Mouse (Mus musculus): ENCODE results near the gene Tmprss13.

The Tmprss13 gene

DNA sequence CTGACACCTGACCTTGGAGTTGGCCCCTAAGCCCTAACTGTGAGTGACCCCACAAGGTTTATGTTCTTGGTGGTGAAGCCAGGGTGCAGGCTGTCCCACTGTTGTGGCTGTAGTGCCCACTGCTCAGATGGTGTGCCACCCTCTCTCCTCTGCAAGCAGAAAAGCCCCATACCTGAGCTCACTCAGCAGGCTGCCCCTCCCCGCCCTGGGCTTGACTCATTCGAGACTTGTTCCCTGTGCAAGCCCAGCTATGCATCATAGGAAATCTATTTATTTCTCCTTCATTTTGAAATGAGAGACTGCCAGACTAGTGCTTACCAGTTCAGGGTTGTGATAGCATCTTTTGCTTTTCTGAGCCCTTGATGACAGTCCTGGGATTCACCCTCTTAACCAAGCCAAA is 18.5 kb downstream of the Tmprss13 start:
- DNase-seq (ENCODE audit: low spot score), result no peak

DNA sequence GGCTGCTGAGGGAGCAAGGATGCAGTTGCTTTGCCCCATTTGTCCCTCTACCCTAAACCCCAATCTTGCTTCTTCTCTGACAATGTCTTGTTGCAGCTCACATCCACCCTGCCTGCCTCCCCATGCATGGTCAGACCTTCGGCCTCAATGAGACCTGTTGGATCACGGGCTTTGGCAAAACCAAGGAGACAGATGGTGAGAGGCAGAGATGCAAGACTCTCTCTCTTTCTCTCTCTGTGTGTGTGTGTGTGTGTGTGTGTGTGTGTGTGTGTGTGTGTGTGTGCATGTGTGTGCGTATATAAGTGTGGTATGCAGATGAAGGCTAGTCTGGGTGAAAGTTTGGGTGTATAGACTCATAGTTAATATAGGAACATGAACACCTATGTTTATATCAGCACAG is 24.2 kb downstream of the Tmprss13 start:
- DNase-seq (ENCODE audit: low spot score), result no peak

DNA sequence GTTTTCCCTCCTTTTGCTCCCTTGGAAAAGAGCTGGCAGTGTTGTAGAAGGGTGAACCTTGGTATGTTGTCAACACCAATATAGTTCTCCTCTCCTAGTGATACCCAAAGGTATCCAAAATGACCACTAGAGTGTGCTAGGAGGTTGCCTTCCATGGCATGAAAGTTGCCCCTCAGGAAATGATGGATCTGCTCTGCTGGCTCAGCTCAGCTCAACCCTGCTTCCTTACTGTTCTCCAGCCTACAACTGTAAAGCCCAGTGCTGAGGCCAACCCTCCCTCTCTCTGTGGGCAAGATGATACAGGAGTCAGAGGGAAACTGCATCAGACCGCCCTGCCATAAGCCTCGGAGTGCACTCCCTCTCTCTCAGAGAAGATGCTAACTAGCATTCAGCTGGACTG is 26.6 kb downstream of the Tmprss13 start:
- DNase-seq (ENCODE audit: low spot score), result no peak

DNA sequence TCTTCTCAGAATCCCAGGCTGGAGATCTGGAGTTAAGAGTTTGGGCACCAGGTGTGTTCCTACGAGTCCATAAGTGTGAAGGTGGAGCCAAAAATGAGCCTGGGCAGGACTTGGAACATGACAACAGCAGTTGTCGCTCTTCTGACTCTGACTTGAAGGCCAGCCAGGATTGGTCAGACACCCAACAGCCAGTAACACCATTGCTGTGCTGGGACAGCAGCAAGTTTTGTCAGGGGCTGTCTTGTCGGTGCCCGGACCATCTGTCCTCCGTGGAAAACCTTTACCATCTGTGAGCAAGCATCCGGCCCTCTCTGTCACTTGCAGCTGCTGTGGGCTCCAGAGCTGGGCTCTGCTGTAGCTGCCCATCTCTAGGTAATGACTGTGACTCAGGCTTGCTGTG is 27.4 kb downstream of the Tmprss13 start:
- no peak for DNase-seq (ENCODE audit: low spot score)

DNA sequence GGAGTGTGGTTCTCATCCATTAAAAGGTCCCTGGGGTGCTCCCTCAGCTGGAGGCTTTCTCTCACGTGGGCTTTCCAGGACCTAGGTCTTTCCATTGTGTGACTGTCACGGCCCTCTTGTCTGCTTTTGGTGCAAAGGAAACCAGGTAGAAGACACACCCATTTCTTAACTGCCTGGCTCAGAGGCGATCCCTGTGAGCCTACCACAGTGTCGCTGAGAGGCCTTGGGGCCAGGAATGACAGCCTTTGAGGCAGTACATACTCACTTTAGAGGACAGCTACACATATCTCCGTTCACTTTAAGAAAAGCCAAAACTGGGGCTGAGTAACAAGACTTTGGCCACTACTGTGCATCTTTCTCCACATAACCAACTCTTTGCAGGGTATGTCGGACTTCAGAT is 29.7 kb downstream of the Tmprss13 start:
- DNase-seq (ENCODE audit: low spot score), result no peak

DNA sequence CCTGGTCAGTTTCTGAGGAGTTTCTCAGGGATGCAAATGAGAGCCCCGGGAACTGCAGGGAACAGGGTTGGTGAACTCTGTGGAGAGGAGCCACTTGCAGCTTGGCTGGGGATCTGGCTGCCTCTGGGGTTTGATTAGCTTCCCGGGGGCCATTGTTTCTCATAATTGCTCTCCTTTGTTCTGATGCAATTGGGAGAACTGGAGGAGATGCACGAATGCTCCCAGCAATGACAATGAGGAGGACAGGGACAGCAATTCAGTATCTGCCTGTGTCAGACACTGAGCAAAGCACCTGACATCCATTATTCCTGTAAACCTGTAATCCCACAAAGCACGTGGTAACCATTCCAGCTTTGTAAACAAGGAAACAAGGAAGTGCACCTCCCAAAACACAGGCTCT is 30.3 kb downstream of the Tmprss13 start:
- DNase-seq (ENCODE audit: low spot score), result no peak

DNA sequence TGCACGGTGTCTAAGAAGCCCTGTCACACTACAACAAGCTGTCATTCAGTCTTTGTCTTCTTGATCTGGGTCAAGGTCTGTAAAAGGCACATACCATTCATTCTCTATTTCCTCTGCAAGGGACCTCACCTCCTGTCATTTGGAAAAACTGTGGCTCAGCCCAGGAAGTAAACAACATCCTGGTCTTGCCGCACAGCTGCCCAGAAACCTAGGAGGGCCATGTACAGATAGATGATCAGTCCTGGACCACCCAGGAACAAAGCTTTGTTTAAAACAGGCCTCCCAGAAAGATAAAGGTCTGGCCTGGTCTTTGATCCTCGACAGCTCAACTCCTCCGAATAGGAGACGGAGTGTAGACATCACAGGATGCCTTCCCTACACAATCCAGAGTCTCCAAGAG is 31.0 kb downstream of the Tmprss13 start:
- no peak for DNase-seq (ENCODE audit: low spot score)

DNA sequence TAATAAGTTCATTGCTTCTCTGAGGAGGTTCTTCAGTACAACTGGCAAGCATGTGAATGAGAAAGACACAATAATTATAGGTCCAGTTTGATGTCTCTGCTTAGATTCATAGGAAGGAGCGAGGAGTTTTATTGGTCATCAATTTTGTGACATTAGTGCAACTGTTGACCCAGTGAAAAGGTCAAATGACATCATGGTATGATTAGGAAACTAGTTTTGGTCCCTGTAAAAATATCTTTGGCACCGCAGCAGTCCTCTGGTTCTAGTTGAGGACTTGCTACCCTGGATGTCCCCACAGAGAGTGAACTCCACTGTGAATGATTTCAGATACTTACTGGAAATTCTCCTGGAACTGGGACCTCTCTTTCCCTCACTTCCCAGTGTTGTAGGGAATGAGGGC is 36.3 kb downstream of the Tmprss13 start:
- no peak for DNase-seq (ENCODE audit: low spot score)

DNA sequence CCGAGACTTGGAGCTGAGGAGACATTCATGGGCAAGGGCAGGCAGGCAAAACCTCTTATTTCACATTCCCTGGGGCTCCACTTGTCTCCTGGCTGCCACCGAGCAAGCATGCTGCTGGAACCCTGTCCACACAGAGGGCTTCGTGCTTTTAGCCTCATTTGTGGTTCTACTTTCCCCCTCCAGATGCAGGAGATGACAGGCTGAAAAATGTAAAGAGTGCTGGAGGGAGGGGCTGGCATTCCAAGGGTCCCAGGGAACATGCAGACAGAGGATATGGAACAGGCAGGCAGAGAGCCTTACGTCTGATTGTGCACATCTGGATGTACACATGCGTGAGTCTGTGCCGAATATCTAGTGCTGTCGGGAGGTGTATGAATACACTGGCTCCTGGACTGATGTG is 39.5 kb downstream of the Tmprss13 start:
- no peak for DNase-seq (ENCODE audit: low spot score)

DNA sequence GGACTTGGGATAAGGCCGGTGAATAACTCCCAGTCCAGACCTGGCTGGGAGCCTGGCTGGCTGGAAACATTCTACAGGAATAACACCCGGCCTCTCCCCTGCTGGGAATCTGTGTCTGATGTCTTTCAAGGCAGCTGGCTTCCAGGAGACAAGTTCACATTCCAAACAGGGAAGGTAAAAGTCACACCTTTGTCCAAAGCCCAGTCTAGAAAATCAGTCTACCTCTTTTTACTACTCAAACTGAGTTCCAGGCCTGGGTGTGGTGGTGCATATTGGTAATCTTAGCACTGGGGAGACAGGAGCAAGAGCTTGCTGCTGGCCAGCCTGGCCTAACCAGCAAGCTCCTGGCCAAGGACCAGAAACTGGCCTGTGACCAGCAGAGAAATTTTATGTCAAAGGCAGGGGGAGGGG is 43.2 kb downstream of the Tmprss13 start:
- DNase-seq (ENCODE audit: low spot score), result no peak

DNA sequence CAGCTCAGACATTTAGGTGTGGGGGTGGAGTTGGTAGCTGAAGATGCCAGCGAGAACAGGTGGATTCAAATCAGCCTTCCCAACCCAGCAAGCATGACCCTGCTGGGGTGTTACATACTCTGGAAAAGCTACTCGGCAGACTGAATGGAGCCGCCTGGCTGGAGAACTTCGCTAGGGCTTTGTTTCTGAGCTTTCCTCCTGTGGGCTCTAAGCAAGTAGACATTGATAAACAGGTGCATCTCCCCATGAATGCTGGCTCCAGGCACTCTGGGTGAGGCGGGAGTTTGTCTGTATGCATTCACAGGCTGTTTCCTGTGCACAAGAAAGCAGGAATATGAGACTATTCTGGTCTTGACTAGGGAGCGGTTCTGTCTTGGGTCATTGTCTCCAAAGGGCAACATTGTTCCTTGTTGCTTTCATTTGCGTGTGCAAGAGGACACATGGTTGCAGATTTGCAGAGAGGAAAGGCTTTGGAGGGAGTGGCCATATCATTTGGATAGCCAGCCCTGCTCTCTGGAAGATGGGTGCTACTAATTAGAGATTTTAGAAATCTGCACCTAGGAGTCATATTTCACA is 44.8 kb downstream of the Tmprss13 start:
- no peak for DNase-seq (ENCODE audit: low spot score)

DNA sequence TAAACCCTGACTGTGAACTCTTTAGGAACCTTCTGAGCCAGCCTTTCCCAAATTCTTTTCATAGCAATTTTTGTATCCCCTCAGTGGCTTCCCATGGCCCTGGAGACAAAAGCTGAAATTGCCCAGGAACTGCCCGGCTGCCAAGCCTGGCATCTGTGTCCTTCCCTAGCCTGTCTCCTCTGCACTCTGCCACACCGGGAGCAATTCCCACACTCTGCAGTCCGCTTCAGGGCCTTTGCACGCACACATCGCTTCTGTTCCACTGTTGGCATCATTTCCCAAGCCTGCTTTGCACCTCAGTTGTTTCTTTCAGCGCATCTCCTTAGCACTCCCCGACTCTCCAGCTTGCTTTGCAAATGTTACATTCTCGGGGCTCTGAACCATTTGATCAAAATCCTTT is 48.8 kb downstream of the Tmprss13 start:
- no peak for DNase-seq (ENCODE audit: low spot score)

DNA sequence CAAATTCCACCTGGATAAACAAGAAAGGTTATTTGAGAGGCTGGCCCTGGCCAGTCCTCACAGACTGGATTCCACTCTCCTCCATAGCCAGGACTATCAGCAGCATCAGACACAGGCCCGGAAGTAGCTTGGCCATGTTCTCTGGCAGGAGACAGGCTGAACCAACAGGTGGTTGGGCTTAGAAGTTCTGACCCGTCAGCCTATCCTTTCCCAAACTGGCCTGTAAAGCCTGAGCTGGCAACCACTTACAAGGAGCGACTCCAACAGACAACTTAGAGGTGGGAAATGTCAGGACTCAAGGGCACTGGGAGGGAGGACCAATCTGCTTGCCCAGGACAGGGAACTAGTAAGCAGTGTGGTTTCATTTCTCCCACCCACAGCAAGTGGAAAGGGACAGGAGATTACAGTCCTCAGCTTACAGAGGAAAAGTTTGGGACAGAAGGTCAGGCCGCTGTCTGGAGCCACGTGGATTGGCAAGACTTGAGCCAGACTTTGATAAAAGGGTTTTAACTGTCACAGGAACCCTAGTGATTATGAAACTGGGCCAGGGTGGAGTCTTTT is 49.5 kb downstream of the Tmprss13 start:
- DNase-seq (ENCODE audit: low spot score), result no peak

DNA sequence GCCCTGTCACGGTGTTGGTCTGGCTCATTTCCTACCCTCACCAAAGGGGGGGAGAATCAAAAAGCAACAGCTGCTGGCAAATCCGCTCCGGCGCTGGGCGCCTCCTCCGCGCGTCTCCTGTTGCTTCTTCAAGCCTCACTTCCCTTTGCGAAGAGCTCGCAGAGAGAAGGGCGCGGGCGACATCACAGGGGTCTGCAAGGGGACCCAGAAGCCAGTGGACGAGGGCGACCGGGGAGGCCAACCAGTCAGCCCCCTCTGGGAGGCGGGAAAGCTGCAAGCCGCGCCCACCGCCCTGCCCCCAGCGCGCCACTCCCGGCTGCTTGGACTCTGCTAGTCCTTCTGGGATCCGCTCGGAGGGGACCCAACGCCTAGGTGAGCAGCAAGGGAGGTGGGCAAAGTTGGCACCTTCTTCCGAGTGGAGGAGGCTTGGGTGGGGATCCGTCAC is 51.2 kb downstream of the Tmprss13 start, which contains the start of gene Fxyd6:
Fxyd6 (plus strand) TSS at position 69 of the 445 bp plus-strand sequence.
- no peak for DNase-seq (ENCODE audit: low spot score)

DNA sequence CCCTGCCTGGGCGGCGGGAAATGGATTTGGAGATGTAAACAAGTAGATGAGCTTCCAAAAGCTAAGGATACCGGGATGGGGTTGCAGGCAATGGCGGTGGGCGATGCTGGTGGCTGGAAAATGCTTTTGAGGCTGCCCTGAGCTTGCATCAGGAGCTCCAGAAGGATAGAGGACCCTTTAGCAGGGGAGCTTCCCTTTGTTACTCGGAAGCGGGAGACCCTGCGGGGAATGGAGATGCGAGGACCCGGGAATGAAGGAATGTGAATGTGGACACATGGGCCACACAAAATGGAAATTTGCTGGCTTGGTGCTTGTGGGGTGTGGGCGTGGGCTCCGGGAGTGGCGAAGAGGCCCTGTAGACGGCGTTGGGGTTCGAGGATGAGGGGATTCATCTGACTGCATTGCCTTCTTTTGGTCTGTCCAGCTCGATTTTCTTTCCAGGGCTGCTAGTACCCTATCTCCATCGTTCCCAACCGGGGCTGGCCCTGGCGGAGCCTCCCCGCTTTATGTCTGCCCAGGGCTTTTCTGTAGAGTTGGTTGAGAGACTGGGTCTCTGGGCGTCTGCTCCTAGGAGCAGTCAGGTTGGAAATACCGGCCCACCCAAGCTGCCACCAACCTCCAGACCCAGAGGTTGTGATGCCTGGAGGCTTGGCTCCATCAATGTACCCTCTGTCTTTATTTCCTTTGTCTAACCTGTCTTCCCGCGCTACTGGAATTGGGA is 51.9 kb downstream of the Tmprss13 start:
- no peak for DNase-seq (ENCODE audit: low spot score)

DNA sequence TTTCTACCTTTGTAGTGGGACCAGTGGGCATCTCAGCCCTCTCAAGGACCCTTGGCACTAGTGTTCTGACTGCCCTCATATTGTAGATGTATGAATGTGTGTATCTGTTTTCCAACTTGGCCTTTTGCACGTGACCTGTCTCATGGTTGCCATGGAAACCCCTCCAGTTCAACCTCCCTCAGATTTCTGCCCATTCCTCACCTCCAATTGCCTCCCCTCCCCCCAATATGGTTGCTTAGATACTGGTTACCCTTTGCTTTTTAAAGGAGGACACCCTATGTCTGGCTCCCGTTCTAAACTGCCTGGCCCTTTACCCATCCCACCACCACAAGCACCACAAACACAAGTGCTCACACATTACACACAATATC is 52.4 kb downstream of the Tmprss13 start:
- DNase-seq (ENCODE audit: low spot score), result no peak

DNA sequence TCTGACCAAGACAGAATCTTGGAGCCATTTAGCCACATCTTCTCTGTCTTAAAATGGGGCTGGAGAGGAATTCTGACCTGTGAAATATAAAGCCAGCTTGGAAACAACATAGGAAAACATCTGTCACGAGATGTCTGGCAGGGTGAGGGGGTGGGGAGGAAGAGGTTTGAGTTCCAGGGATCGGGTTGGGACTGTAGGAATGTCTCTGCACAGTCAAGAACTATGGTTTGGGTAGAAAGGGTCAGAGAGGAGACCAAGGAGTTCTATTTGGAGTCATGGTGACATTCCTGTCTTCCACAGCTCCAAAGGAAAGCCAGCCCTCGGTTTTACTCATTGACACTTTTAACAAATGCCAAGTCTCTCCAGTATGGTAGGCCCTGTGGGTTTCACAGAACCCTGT is 55.0 kb downstream of the Tmprss13 start:
- DNase-seq (ENCODE audit: low spot score), result no peak

DNA sequence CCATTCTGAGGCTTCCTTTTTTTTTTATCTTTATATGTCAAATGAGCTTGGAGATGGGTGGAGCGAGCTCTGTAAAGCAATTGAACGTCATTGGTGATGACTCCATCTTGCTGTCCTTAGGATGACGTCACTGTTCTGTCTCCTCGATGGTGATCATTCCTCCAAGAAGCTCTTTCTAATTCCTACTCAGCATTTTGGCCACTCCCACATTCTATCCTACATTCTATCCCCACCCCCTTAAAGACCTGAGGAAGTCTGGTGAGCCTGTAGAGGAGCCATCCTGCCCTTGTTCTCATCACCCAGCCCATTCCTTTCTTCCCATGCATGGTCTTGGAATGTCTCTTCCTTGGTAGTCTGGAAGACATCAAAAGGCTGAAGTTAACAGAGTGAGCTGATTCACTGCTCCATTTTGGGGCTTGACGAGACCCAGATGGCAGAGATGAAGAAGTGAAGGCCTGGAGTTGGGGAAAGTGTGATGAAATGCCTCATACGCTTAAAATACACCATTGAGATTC is 56.1 kb downstream of the Tmprss13 start:
- DNase-seq (ENCODE audit: low spot score), result no peak

DNA sequence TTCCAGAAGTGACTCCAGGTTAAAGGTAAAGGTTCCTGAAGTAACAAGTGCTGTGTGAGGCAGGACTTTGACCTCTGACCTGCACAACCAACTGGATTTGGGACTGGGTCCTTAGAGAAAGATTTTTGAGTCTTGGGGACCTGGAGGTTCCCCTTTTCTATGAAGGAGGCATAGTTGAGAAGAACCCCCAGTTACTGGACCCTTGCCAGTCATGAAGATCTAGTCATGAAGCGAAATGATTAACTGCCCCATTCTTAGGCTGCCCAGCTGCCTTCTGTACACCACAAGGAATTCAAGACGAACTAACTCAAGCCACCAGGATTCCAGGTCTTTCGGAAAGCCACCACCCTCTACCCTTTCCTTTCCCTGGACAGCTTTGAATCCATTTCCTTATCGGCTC is 57.5 kb downstream of the Tmprss13 start:
- DNase-seq (ENCODE audit: low spot score), result no peak

DNA sequence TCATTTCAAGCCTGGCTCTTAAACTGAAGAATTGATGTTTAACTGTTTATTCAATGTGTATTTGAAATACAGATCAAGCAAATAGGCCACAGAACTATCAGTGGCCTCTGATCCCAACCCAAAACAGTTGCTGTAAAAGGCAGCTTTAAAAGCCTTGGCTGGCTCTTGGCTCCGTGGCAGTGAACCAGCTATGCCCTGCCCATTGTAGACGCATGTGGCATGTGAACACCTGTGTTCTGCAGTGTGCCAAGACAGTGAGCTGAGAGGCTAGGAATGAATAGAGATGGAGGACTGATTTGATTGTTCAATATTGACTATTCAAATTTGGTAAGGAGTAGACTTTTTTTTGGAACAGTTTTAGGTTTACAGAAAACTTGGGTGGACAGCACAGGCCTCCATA is 58.0 kb downstream of the Tmprss13 start:
- DNase-seq (ENCODE audit: low spot score), result no peak

DNA sequence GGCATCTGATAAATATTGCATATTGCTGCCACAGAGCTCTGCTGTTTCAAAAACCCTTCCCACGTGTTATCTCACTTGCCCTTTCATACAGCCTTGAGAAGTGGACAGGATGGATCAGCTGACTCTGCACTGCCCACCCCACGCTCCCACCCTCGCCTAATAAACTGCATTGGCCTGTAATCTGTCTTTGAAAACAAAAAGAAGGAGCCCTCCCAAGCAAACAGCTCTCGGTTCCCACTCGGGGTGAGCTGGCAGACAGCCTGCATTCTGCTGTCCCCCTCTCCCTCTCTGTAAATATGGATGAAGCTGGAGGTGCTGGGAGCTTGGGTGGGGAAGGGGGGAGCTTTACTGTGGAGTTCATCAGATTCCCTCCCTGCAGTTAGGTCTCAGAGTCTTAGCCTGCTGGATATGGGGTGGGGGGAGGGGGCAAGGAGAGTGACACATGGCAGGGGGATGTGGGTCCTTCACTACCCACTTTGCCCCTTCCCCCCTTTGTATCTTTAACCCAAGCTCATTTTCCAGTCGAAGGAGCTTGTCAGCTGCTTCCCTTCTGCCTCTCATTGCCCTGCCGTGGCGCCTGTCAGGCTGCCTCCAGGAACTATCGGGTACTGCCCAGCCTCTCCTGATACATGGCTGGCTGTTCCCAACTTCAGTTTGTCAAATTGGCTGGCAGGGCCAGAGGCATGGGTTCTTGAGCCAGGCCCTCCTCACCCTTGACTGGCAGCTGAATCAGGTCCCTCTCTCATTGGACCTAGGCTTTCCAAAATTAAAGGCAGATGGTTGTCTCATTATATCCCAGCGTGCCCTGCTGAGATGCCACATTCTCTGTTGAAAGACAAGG is 61.7 kb downstream of the Tmprss13 start:
- no peak for DNase-seq (ENCODE audit: low spot score)

DNA sequence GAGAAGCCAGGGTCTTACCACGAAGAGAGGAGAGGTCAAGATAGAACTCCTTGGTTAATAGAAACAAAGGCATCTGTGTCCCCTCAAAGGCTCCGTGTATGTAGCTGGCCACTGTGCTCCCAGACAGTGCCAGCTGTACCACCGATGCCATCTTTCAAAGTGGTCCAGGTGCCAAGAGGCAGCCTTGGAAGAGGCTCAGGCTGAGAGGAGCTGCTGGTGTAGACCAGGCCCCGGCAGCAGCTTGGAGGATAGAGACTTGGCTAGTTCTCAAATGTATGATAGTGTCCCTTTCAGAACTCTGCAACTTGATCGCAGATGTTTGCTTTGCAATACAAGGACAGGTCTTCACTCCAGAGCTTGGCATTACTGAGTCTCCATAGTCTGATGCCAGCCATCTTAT is 63.4 kb downstream of the Tmprss13 start:
- DNase-seq (ENCODE audit: low spot score), result no peak

DNA sequence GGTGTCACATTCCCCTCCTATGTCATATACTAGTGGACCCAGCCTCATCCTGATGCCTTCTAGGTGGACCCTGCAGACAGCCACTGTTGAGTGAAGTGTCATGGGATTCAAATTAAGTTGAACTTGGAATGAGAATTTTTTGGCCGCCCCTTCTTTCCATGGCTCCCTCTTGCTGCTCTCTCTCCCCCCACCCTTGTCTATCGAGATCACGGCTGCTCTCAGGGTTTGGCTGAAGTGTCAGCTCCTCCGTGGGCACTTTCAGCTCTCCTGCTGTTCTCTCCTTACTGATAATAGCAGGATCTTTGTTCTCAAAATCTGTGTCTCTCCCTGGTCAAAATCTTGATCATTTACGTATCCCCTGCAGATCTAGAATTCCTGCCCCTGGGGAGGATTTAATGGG is 63.9 kb downstream of the Tmprss13 start:
- no peak for DNase-seq (ENCODE audit: low spot score)

All from urinary bladder, postnatal 10 days (tissue).